Mouse (Mus musculus) CH12.LX (cell line): ENCODE results near the gene Oaz3. TPM values are rescaled to one million over a fixed set of nuclear protein-coding genes. Genes with fewer than 3 reads are reported as not detected.

Experiments used
- DNase-seq: peaks from one replicate; pipeline ENCODE4 v3.0.0-alpha.2; 2013; ENCODE audit errors: extremely low read depth
- H3K27ac ChIP-seq: 2 replicates; pipeline ENCODE4 v1.5.1; 2012; ENCODE audit warnings: low read depth, mild to moderate bottlenecking, control low read depth, moderate library complexity; ENCODE audit not compliant: insufficient read depth
- H3K27me3 ChIP-seq: replicated peaks from 2 replicates; pipeline ENCODE3; 2012; ENCODE audit warnings: inconsistent platforms
- H3K36me3 ChIP-seq, 2 experiments: replicated peaks in 1 of 2; 2 replicates each; pipeline versions ENCODE3 to v1.6.1; 2012; ENCODE audit warnings: inconsistent platforms in 1 of 2, low read length in 1 of 2, mild to moderate bottlenecking in 1 of 2, mixed read lengths in 1 of 2, moderate library complexity in 1 of 2; ENCODE audit not compliant: control insufficient read depth in 1 of 2, insufficient read depth in 1 of 2
- H3K4me1 ChIP-seq, 2 experiments: 2 replicates each; pipeline ENCODE4 v1.6.1; 2012; ENCODE audit warnings: inconsistent platforms in 1 of 2, moderate library complexity in 1 of 2; ENCODE audit not compliant: insufficient read depth in 2 of 2, control insufficient read depth in 1 of 2
- H3K4me2 ChIP-seq: 2 replicates; pipeline ENCODE4 v1.6.1; 2012; ENCODE audit warnings: low read depth, mild to moderate bottlenecking, control low read depth; ENCODE audit not compliant: poor library complexity, insufficient read depth, severe bottlenecking
- H3K4me3 ChIP-seq, 3 experiments: fragments of 150-350 bp in 1 of 3; sonication (generic) in 1 of 3; replicated peaks in 1 of 3; 2 replicates each; pipeline versions ENCODE3 to v1.5.1; 2011 to 2012; ENCODE audit warnings: low read depth in 2 of 3, low read length in 2 of 3, mild to moderate bottlenecking in 2 of 3, moderate library complexity in 2 of 3, control low read depth in 1 of 3, improper control_type of control experiment in 1 of 3, inconsistent platforms in 1 of 3, mixed read lengths in 1 of 3; ENCODE audit not compliant: poor library complexity in 1 of 3
- H3K79me2 ChIP-seq: replicated peaks from 2 replicates; pipeline ENCODE4 v1.6.1; 2012; ENCODE audit warnings: mild to moderate bottlenecking, moderate library complexity; ENCODE audit not compliant: control insufficient read depth, poor library complexity, insufficient read depth, severe bottlenecking; ENCODE audit errors: extremely low read depth
- H3K9ac ChIP-seq: 2 replicates; pipeline ENCODE4 v1.6.1; 2012; ENCODE audit warnings: low read depth, mild to moderate bottlenecking, control low read depth, moderate library complexity; ENCODE audit not compliant: insufficient read depth
- H3K9me3 ChIP-seq: replicated peaks from 2 replicates; pipeline ENCODE3; 2012; ENCODE audit warnings: low read length, inconsistent platforms, mixed read lengths
- BHLHE40 ChIP-seq: IDR thresholded peaks from 2 replicates; pipeline ENCODE4 v1.6.1; 2011; ENCODE audit warnings: mild to moderate bottlenecking, low read depth, low read length, improper control_type of control experiment
- CHD1 ChIP-seq: IDR thresholded peaks from 2 replicates; pipeline ENCODE4 v1.6.1; 2012; ENCODE audit warnings: low read depth, low read length, improper control_type of control experiment, inconsistent platforms
- CHD2 ChIP-seq: IDR thresholded peaks from 2 replicates; pipeline ENCODE4 v1.6.1; 2011; ENCODE audit warnings: low read length, improper control_type of control experiment
- CTCF ChIP-seq, 2 experiments: IDR thresholded peaks in 1 of 2; conservative IDR thresholded peaks in 1 of 2; 2 replicates each; pipeline ENCODE4 v1.5.1; 2011 to 2012; ENCODE audit warnings: low read depth in 2 of 2, low read length in 2 of 2, improper control_type of control experiment in 1 of 2, inconsistent platforms in 1 of 2, mild to moderate bottlenecking in 1 of 2, moderate library complexity in 1 of 2
- EP300 ChIP-seq: IDR thresholded peaks from 2 replicates; pipeline ENCODE4 v1.6.1; 2011; ENCODE audit warnings: low read length, improper control_type of control experiment
- GABPA ChIP-seq: IDR thresholded peaks from 2 replicates; pipeline ENCODE4 v1.6.1; 2012; ENCODE audit warnings: low read depth, low read length, improper control_type of control experiment, inconsistent platforms; ENCODE audit not compliant: insufficient replicate concordance
- JUND ChIP-seq: conservative IDR thresholded peaks from 2 replicates; pipeline ENCODE4 v1.6.1; 2011; ENCODE audit warnings: low read depth, low read length, improper control_type of control experiment
- MAFK ChIP-seq: IDR thresholded peaks from 2 replicates; pipeline ENCODE4 v1.6.1; 2011; ENCODE audit warnings: low read length, improper control_type of control experiment; ENCODE audit not compliant: insufficient replicate concordance
- MEF2A ChIP-seq: IDR thresholded peaks from 2 replicates; pipeline ENCODE4 v1.6.1; 2014; ENCODE audit warnings: low read depth, mild to moderate bottlenecking, inconsistent platforms, low read length, improper control_type of control experiment, borderline replicate concordance
- MXI1 ChIP-seq: IDR thresholded peaks from 2 replicates; pipeline ENCODE4 v1.6.1; 2011; ENCODE audit warnings: mild to moderate bottlenecking, low read depth, low read length, improper control_type of control experiment
- NELFE ChIP-seq: IDR thresholded peaks from 2 replicates; pipeline ENCODE4 v1.6.1; 2011; ENCODE audit warnings: low read depth, low read length, improper control_type of control experiment
- NRF1 ChIP-seq: IDR thresholded peaks from 2 replicates; pipeline ENCODE4 v1.6.1; 2014; ENCODE audit warnings: low read depth, mild to moderate bottlenecking, inconsistent platforms, low read length, improper control_type of control experiment, moderate library complexity
- POLR2AphosphoS2 ChIP-seq: IDR thresholded peaks from 2 replicates; pipeline ENCODE4 v1.6.1; 2011; ENCODE audit warnings: low read depth, low read length, improper control_type of control experiment
- TCF12 ChIP-seq: IDR thresholded peaks from 2 replicates; pipeline ENCODE4 v1.6.1; 2014; ENCODE audit warnings: low read depth, mild to moderate bottlenecking, inconsistent platforms, low read length, improper control_type of control experiment
- UBTF ChIP-seq: IDR thresholded peaks from 2 replicates; pipeline ENCODE4 v1.6.1; 2012; ENCODE audit warnings: low read depth, mild to moderate bottlenecking, inconsistent platforms, low read length, improper control_type of control experiment, moderate library complexity
- ZC3H11A ChIP-seq: IDR thresholded peaks from 2 replicates; pipeline ENCODE4 v1.6.1; 2012; ENCODE audit warnings: low read depth, mild to moderate bottlenecking, inconsistent platforms, low read length, improper control_type of control experiment
- dilution Hi-C: fragments of 300-500 bp; cut with MboI; formaldehyde crosslinking; loops from 2 replicates; pipeline ENCODE4 v1.14.3; 2020; ENCODE audit warnings: low sequenced_read_pairs; ENCODE audit not compliant: extremely low pct_unique_long_range_greater_than_20kb, extremely low pct_ligation_motif_present
- in situ Hi-C: fragments of 300-500 bp; cut with MboI; formaldehyde crosslinking; loops from 3 replicates; pipeline ENCODE4 v1.14.3; 2019; ENCODE audit warnings: low sequenced_read_pairs, low pct_ligation_motif_present, low pct_unique_long_range_greater_than_20kb, mixed read lengths
- polyA plus RNA-seq: library from polyadenylated mRNA; unstranded; fragments of >175 nt; gene quantifications from 2 replicates; pipeline ENCODE4 v1.2.1, GENCODE M21; 2012; ENCODE audit warnings: low read depth; ENCODE audit not compliant: insufficient read length
- total RNA-seq, 2 experiments: library from RNA; depleted of rRNA; stranded (reverse); fragments of 300-350 nt in 1 of 2; fragments of >200 nt in 1 of 2; gene quantifications; 2 replicates each; pipeline ENCODE4 v1.2.3; 2012 to 2014

Oaz3 gene
- total and polyA plus RNA-seq, 3 experiments: 0.51 to 0.71 TPM; not detected in 1

- H3K36me3 ChIP-seq: peaks cover 0 to 2% of the 10 kb centered on the region in 2 experiments
- dilution Hi-C loops: no loop called here
- no peak overlapping the region for H3K9ac ChIP-seq
- no peaks in the 10 kb centered on the region for H3K27me3 ChIP-seq
- in situ Hi-C loops: no loop called here
- no peak overlapping the region for H3K4me3 ChIP-seq
- no peak overlapping the region for H3K4me2 ChIP-seq
- H3K27ac ChIP-seq: no peak overlapping the region
- no peaks in the 10 kb centered on the region for H3K79me2 ChIP-seq
- no peak for TF ChIP-seq CHD2
- TF ChIP-seq NELFE: no peak
- no peak for TF ChIP-seq MXI1
- no peak for DNase-seq
- peaks cover 0 to 8% of the 10 kb centered on the region in 2 experiments; a peak in 1 of 4 replicates for H3K4me1 ChIP-seq
- H3K9me3 ChIP-seq: no peaks in the 10 kb centered on the region
Measured at GRCm38 (mm10) chr3:94476301-94477035, 32.8 kb upstream of the Oaz3 start.

GRCm38 (mm10) chr3:94473567-94474232 lies 30.0 kb upstream of the Oaz3 start:
- Histone ChIP-seq H3K4me2 (no peak overlapping the region), H3K4me1 (0 out of 4 replicates have a peak, but pooled peaks cover 0 to 4% of the 10 kb centered on the region in 2 experiments), H3K4me3 (no peak overlapping the region), H3K27me3 (no peaks in the 10 kb centered on the region), H3K9me3 (no peaks in the 10 kb centered on the region), H3K9ac (no peak overlapping the region), H3K79me2 (no peaks in the 10 kb centered on the region), H3K27ac (no peak overlapping the region), H3K36me3 (no peaks in the 10 kb centered on the region)
- in situ Hi-C loops: loop anchor here (25.0 kb wide), 1 partner anchor 139 kb away; no protein-coding TSS in a partner anchor
- DNase-seq: no peak
- TF ChIP-seq POLR2AphosphoS2 (no peak), CTCF (conservative IDR thresholded peaks at IDR 0.05 in 1 of 2, IDR thresholded peaks at IDR 0.05 in 1 of 2; ENCODE audit: low read depth in 2 of 2, low read length in 2 of 2) (no peak), GABPA (no peak), UBTF (no peak), NRF1 (no peak), JUND (no peak), MAFK (no peak), MEF2A (no peak), BHLHE40 (no peak), TCF12 (no peak), CHD1 (no peak), ZC3H11A (no peak), EP300 (no peak)
- dilution Hi-C loops: no loop called here
